Mouse (Mus musculus) lung, postnatal 25 days (tissue): ENCODE data around the gene Bcl6.

ENCODE experiments used
- DNase-seq: peaks from one replicate; pipeline ENCODE4 v3.0.0; 2022; ENCODE audit warnings: low spot score

Gene Bcl6

GRCm38 (mm10) chr16:23990161-23990970, 1.7 kb upstream of the Bcl6 start:
- DNase-seq, result no peak

- no peak for DNase-seq
Measured at GRCm38 (mm10) chr16:23989209-23990160, 833 bp upstream of the Bcl6 start.

GRCm38 (mm10) chr16:23988157-23988465, 541 bp downstream of the Bcl6 start:
- DNase-seq, result no peak

GRCm38 (mm10) chr16:23987341-23988156, 1.1 kb downstream of the Bcl6 start:
- DNase-seq, result no peak

GRCm38 (mm10) chr16:23986871-23987270, 1.8 kb downstream of the Bcl6 start:
- no peak for DNase-seq

- no peak for DNase-seq
Measured at GRCm38 (mm10) chr16:23986176-23986575, 2.5 kb downstream of the Bcl6 start.

GRCm38 (mm10) chr16:23985467-23985861, 3.2 kb downstream of the Bcl6 start:
- no peak for DNase-seq

- peak; percentile 64 for DNase-seq
Measured at GRCm38 (mm10) chr16:23984760-23985466, 3.7 kb downstream of the Bcl6 start.

- DNase-seq, result peak; percentile 92
Measured at GRCm38 (mm10) chr16:23984183-23984582, 4.5 kb downstream of the Bcl6 start.

GRCm38 (mm10) chr16:23982891-23983588, 5.6 kb downstream of the Bcl6 start:
- DNase-seq, result no peak

- peak; percentile 92 for DNase-seq
Measured at GRCm38 (mm10) chr16:23981925-23982851, 6.5 kb downstream of the Bcl6 start.

- DNase-seq, result no peak
Measured at GRCm38 (mm10) chr16:23980991-23981720, 7.5 kb downstream of the Bcl6 start.

- DNase-seq, result no peak
Measured at GRCm38 (mm10) chr16:23980201-23980870, 8.3 kb downstream of the Bcl6 start.

GRCm38 (mm10) chr16:23979446-23979845, 9.2 kb downstream of the Bcl6 start:
- DNase-seq, result no peak

GRCm38 (mm10) chr16:23978495-23978894, 10.2 kb downstream of the Bcl6 start:
- no peak for DNase-seq

- DNase-seq, result peak; percentile 82
Measured at GRCm38 (mm10) chr16:23977732-23978131, 10.9 kb downstream of the Bcl6 start.

GRCm38 (mm10) chr16:23976196-23976595, 12.5 kb downstream of the Bcl6 start:
- no peak for DNase-seq

- DNase-seq, result no peak
Measured at GRCm38 (mm10) chr16:23973635-23974367, 14.9 kb downstream of the Bcl6 start.
